Mouse (Mus musculus): ENCODE measurements at regions not wholly inside any gene's neighbourhood (a gene's known extent, or its start where the extent isn't known, plus 50 kb on each side); places are given as distances from the start of the nearest gene placed in this dataset.

DNA sequence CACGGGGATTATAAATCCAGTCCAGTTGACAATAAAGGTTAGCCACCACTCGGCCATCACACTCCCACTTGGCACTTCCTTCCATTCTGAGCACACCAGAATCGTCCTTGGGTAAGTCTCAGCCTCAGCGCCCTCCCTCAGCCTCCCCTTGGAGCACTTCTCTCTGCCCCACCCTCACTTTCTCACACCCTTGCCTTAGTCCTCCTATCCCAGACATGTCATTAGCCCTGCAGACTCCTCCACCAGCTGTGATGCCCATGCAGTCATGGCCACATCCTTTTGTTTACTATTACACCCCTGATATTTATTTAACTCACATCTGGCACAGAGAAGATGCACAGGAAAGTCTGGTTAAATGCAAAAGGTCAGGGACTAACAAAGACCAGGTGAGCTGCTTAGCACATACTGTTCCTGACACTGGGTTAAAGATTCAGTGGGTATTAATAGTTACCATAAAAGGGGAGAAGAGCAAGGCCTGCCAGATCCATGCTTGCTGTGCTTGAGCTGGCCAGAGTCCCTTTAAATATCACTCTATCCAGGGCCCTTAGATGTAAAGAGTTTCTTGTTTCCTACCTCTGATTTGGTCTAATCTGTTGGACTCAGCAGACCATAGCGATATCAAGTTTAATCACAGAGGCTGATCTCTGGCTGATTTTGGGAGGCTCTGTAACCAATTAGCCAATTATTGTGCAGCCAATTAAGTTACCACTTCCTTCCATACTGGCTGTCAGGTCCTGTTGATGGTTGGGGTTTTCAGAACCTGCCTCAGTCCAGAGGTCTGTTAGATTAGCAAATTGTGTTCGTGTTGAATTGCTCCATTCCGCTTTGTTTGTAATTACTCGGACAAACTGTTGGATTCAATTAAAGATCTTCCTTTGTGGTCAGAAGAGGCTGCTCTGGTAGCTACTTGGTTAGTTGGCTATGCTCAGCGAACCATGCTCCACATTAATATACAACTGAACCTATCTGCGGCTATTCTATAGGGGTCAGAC is 518.0 kb upstream of the Tmem132c start:
- H3K4me3 ChIP-seq (replicated peaks) = no peak overlapping the region
- H3K36me3 ChIP-seq (ENCODE audit: control insufficient read depth) = no peaks in the 10 kb centered on the region
- no peaks in the 10 kb centered on the region for H3K4me1 ChIP-seq (ENCODE audit: control insufficient read depth)
- no peak for TF ChIP-seq TAL1 (IDR thresholded peaks at IDR 0.05; ENCODE audit: low read length)
- no peak for TF ChIP-seq GATA1 (IDR thresholded peaks at IDR 0.05; ENCODE audit: low read length)
- H3K27me3 ChIP-seq (ENCODE audit: control insufficient read depth) = no peaks in the 10 kb centered on the region
- H3K9me3 ChIP-seq (ENCODE audit: control insufficient read depth, low read length) = peaks cover 52% of the 10 kb centered on the region

DNA sequence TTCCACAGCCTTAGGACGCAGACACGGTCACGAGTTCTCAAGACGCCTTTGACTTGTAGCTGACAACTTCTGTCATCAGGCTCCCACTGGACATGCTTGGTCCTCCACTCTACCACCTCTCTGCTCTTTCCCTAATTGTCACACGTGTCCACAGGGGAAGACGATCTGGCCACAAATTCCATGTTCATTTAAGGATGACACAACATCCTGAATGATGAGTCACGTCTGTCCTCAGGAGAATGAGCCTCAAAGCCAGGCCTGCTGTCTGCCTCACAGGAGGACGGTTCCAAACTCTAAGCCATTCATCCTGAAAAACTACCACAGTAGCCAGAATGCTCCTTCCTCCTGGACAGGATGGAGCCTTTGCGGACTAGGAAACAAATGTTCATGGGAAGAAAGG is 517.3 kb upstream of the Tmem132c start:
- Histone ChIP-seq H3K9me3 (ENCODE audit: control insufficient read depth, low read length) (peaks cover 54% of the 10 kb centered on the region), H3K4me3 (replicated peaks) (no peak overlapping the region), H3K27me3 (ENCODE audit: control insufficient read depth) (no peaks in the 10 kb centered on the region), H3K36me3 (ENCODE audit: control insufficient read depth) (no peaks in the 10 kb centered on the region), H3K4me1 (ENCODE audit: control insufficient read depth) (no peaks in the 10 kb centered on the region)
- TF ChIP-seq GATA1 (IDR thresholded peaks at IDR 0.05; ENCODE audit: low read length) (no peak), TAL1 (IDR thresholded peaks at IDR 0.05; ENCODE audit: low read length) (no peak)

DNA sequence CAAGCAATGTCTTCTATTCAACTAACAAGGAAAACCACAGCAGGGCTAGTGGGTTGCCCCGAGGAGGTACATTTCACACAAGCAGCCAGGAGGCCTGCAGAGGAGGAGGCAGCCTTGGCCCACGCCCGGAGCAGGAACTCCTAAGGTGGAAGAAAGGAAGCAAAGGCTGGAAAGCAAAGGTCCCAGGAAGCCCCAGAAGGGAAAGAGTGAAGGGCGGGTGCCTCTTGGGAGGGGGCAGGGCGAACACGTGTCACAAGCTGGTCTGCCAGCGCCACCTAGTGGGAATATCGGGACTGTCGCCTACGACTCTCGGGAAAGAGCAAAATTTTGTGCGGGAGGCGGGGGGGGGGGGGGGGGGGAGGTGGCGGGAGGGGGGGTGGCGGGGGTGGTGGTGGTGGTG is 508.1 kb upstream of the Tmem132c start:
- TF ChIP-seq TAL1 (IDR thresholded peaks at IDR 0.05; ENCODE audit: low read length) = no peak
- no peak for TF ChIP-seq GATA1 (IDR thresholded peaks at IDR 0.05; ENCODE audit: low read length)
- Histone ChIP-seq H3K36me3 (ENCODE audit: control insufficient read depth) (no peaks in the 10 kb centered on the region), H3K27me3 (ENCODE audit: control insufficient read depth) (no peaks in the 10 kb centered on the region), H3K4me1 (ENCODE audit: control insufficient read depth) (no peaks in the 10 kb centered on the region), H3K9me3 (ENCODE audit: control insufficient read depth, low read length) (peaks cover 44% of the 10 kb centered on the region), H3K4me3 (replicated peaks) (no peak overlapping the region)

DNA sequence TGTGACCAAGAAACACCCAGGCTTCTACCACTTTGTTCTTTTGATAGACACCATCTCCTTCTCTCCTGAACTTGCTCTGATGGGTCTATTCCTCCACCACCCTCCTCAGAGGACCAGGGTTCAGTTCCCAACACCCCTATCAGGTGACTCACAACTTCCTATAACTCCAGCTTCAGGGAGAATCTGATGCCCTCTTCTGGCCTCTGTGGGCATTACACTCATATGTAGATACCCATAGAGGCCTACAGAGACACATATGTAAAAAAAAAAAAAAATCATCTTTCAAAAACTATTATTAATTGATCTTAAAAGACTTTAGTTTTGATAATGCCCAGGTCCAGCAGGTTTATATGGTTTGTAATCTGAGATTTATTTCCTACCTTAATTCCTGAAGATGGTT is 505.9 kb upstream of the Tmem132c start:
- H3K36me3 ChIP-seq (ENCODE audit: control insufficient read depth) = no peaks in the 10 kb centered on the region
- no peaks in the 10 kb centered on the region for H3K27me3 ChIP-seq (ENCODE audit: control insufficient read depth)
- no peak for TF ChIP-seq TAL1 (IDR thresholded peaks at IDR 0.05; ENCODE audit: low read length)
- TF ChIP-seq GATA1 (IDR thresholded peaks at IDR 0.05; ENCODE audit: low read length) = no peak
- H3K4me1 ChIP-seq (ENCODE audit: control insufficient read depth) = no peaks in the 10 kb centered on the region
- H3K9me3 ChIP-seq (ENCODE audit: control insufficient read depth, low read length) = peaks cover 38% of the 10 kb centered on the region
- no peak overlapping the region for H3K4me3 ChIP-seq (replicated peaks)

DNA sequence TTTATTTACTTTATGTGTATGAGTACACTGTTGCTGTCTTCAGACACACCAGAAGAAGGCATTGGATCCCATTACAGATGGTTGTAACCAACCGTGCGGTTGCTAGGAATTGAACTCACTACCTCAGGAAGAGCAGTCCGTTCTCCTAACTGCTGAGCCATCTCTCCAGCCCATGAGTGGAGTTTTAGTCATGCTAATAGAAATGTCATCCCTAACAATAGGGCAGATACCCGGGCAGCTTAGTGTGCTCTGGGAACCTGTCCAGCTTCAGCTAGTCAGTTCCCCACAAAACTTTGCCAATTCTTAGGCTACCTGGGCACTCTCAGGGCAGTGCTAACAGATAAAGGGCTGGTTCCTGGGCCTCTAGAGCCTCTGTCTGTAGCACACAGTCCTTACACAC is 503.9 kb upstream of the Tmem132c start:
- Histone ChIP-seq H3K4me1 (ENCODE audit: control insufficient read depth) (no peaks in the 10 kb centered on the region), H3K9me3 (ENCODE audit: control insufficient read depth, low read length) (peaks cover 39% of the 10 kb centered on the region), H3K4me3 (replicated peaks) (no peak overlapping the region), H3K36me3 (ENCODE audit: control insufficient read depth) (no peaks in the 10 kb centered on the region), H3K27me3 (ENCODE audit: control insufficient read depth) (no peaks in the 10 kb centered on the region)
- TF ChIP-seq TAL1 (IDR thresholded peaks at IDR 0.05; ENCODE audit: low read length) (no peak), GATA1 (IDR thresholded peaks at IDR 0.05; ENCODE audit: low read length) (no peak)

DNA sequence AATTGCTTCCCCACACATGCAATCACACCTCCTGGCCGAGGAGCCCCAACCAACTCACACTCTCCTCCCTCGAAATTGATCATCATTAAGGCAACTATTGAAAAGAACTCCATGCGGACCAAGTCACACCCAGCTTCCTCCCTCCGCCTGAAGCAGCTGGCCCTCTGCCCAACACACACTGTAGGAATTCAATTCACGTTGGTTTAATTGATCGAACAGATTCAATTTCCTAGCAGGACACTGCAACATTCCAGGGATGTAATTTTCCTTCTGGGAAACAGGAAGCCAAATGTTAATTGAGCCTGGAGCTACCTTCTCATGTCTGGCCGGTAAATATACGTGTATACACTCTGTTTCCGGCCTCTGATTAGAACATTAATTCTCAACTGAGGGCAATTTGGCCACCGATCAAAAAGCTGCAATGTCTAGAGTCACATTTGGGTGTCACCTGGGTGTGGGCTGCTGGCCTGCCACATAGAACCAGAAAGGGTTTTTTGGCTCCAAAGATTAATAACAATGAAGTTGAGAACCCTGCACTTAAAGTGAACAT is 500.7 kb upstream of the Tmem132c start:
- Histone ChIP-seq H3K36me3 (ENCODE audit: control insufficient read depth) (no peaks in the 10 kb centered on the region), H3K4me3 (replicated peaks) (no peak overlapping the region), H3K27me3 (ENCODE audit: control insufficient read depth) (no peaks in the 10 kb centered on the region), H3K4me1 (ENCODE audit: control insufficient read depth) (no peaks in the 10 kb centered on the region), H3K9me3 (ENCODE audit: control insufficient read depth, low read length) (peaks cover 41% of the 10 kb centered on the region)
- TF ChIP-seq TAL1 (IDR thresholded peaks at IDR 0.05; ENCODE audit: low read length) = no peak
- no peak for TF ChIP-seq GATA1 (IDR thresholded peaks at IDR 0.05; ENCODE audit: low read length)

DNA sequence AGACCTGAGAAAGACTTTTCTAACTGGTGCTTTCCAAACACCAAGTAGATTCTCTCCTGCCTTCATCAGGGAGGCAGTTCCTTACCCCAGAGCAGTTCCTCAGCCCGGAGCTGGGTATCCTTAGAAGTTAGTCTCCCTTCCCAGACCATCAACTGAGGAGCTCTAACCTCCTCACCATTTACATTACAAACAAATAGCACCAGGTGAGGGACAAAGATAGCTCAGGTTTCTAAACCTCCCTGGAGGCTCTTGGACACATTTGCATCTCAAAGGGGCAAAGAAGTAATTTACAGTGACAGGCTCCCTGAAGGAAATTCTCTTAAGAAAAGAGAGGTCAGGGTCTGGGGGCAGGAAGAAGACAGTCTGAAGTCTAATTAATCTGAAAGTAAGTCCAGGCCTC is 486.5 kb upstream of the Tmem132c start:
- peaks cover 34% of the 10 kb centered on the region for H3K9me3 ChIP-seq (ENCODE audit: control insufficient read depth, low read length)
- TF ChIP-seq TAL1 (IDR thresholded peaks at IDR 0.05; ENCODE audit: low read length) (no peak), GATA1 (IDR thresholded peaks at IDR 0.05; ENCODE audit: low read length) (no peak)
- no peaks in the 10 kb centered on the region for H3K36me3 ChIP-seq (ENCODE audit: control insufficient read depth)
- H3K4me3 ChIP-seq (replicated peaks) = no peak overlapping the region
- no peaks in the 10 kb centered on the region for H3K27me3 ChIP-seq (ENCODE audit: control insufficient read depth)
- no peaks in the 10 kb centered on the region for H3K4me1 ChIP-seq (ENCODE audit: control insufficient read depth)

DNA sequence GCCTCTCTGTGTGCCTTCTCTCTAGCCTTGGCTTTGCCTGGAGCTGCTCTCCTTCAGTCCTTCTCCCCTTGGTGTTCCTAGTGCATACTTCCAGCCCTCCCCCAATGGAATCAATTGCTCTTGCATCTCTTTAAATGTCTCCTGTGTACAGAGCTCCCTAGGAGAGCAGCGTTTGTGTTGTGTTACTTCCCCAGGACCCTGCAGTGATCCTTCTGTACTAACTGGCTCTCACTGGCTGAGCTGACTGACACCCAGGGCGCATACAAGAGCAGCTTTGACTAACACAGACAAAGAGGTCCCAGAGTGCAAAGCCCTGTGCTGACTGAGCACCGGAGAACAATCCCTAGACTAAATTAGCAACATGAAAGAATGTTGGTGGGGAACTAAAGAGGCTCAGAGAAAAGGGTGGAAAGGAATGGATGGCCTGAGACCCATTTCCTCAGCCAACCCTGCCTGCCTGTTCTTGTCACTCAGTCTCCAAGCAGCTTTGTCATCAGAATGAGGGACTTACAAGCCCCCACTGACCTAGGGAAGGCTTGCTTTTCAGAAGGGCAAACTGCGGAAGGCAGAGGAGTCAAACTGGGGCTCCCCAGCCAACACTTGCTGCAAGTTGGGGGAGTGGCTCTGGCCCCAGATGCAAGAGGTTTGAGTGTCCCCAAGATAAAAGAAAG is 476.4 kb upstream of the Tmem132c start:
- no peak for TF ChIP-seq GATA1 (IDR thresholded peaks at IDR 0.05; ENCODE audit: low read length)
- TF ChIP-seq TAL1 (IDR thresholded peaks at IDR 0.05; ENCODE audit: low read length) = no peak
- H3K4me3 ChIP-seq (replicated peaks) = no peak overlapping the region

DNA sequence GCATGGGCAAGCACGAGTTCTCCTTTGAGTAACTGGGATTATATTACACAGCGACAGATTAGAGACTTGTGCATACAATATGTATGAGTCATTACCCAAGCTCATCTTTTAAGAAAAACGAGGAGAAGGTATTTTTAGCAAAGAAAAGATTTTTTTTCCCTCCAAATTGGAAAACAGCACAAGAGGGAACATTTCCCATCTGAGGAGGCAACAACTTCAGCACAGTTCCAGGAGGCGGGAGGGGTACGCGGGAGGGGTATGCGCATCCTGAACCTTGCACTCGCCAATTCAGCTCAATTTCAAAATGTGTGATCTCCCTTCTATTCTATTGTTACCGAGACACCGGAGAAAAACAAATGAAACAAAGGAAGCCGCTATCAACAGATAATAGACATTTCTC is 472.6 kb upstream of the Tmem132c start:
- H3K9me3 ChIP-seq (ENCODE audit: control insufficient read depth, low read length) = peaks cover 32% of the 10 kb centered on the region
- peaks cover 2% of the 10 kb centered on the region; the same call in 1 of the 2 replicates for H3K27me3 ChIP-seq (ENCODE audit: control insufficient read depth)
- TF ChIP-seq GATA1 (IDR thresholded peaks at IDR 0.05; ENCODE audit: low read length) = no peak
- no peak for TF ChIP-seq TAL1 (IDR thresholded peaks at IDR 0.05; ENCODE audit: low read length)
- no peaks in the 10 kb centered on the region for H3K36me3 ChIP-seq (ENCODE audit: control insufficient read depth)
- no peaks in the 10 kb centered on the region for H3K4me1 ChIP-seq (ENCODE audit: control insufficient read depth)
- H3K4me3 ChIP-seq (replicated peaks) = no peak overlapping the region

More for the DNA sequence above, 476.4 kb upstream of the Tmem132c start:
- Histone ChIP-seq H3K27me3 (ENCODE audit: control insufficient read depth) (peaks cover 2% of the 10 kb centered on the region; the same call in 1 of the 2 replicates), H3K36me3 (ENCODE audit: control insufficient read depth) (no peaks in the 10 kb centered on the region), H3K9me3 (ENCODE audit: control insufficient read depth, low read length) (peaks cover 47% of the 10 kb centered on the region), H3K4me1 (ENCODE audit: control insufficient read depth) (no peaks in the 10 kb centered on the region)
